Mouse (Mus musculus) small intestine, adult 2 months (tissue): ENCODE measurements at regions not wholly inside any gene's neighbourhood (a gene's known extent, or its start where the extent isn't known, plus 50 kb on each side); places are given as distances from the start of the nearest gene placed in this dataset.

Source experiments
- CTCF ChIP-seq: fragments of 200-500 bp; IDR thresholded peaks from 2 replicates; pipeline ENCODE4 v1.5.1; 2012; ENCODE audit warnings: low read depth, mild to moderate bottlenecking, control low read depth, inconsistent platforms, low read length, moderate library complexity, mixed read lengths; ENCODE audit not compliant: insufficient replicate concordance, insufficient read length; ENCODE audit errors: extremely low read depth
- POLR2A ChIP-seq: fragments of 200-500 bp; IDR thresholded peaks from 2 replicates; pipeline ENCODE4 v1.6.1; 2012; ENCODE audit warnings: low read depth, mild to moderate bottlenecking, control low read depth, inconsistent platforms, low read length, moderate library complexity

GRCm38 (mm10) chr8:88452501-88452847 lies 68.7 kb upstream of the Nkd1 start:
- no peak for TF ChIP-seq CTCF
- TF ChIP-seq POLR2A, result no peak
